ENCODE assay signal across 10 mouse cellular contexts in the genomic region with DNA sequence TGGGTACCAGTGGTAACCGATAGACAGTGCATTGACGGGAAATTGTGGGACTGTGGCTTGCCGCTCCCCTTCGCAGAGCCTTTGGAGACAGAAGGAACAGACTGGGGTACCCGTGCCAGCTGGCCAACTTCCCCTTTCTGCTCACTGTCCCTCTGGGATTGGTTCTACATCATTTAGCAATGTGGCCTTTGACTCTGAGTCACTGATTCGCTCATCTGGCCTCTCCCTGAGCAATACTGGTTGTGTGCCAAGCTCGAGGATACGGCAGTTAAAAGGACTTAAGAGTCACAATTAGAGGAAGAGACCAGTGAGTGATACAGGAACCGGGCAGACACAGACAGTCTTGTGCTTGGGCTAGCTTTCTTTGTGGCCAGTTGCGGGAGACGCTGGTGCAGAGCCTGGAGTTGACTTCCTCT.
DNase-seq lines count a peak whose midpoint lies in the region; ATAC-seq lines count a peak whose summit lies in the region.
"Had no signal": no experiment of that assay in that cellular context is flagged by ENCODE, and none has a peak within 500 bp of the region (broad histone marks: within the 10 kb centered on the region; RNA-seq: fewer than 3 reads in every experiment).

No protein-coding gene starts in this region.

- peak; percentile 52 for ATAC-seq in megakaryocyte progenitor cell, adult 5-6 weeks (replicated peaks; ENCODE audit: poor library complexity)

- DNase-seq in cerebellum, postnatal 10 days: peak; percentile 86 to 90
- no peak for DNase-seq in cerebellum, adult 11 months
- peak; percentile 23 for DNase-seq in ovary, postnatal 14 days (ENCODE audit: low spot score)
- DNase-seq in ovary, postnatal 10 days (ENCODE audit: low spot score): no peak
- peak; percentile 53 to 60 for DNase-seq in heart, adult 9 months (ENCODE audit: low spot score in 2 of 2)
- no peak for DNase-seq in yolk sac, embryonic 10.5 days (ENCODE audit: low spot score)
- DNase-seq in thymus, postnatal 14 days: no peak
- DNase-seq: B cell, adult 2 months; thymus, adult 18-20 months had no signal

Comparison
In these comparisons a context has a peak if more than half of its experiments do, and no peak if none do; other contexts are left out.
1. DNase-seq: peak in cerebellum, postnatal 10 days (2 of 2), ovary, postnatal 14 days (single experiment) and heart, adult 9 months (2 of 2); none in cerebellum, adult 11 months (single experiment), ovary, postnatal 10 days (single experiment), yolk sac, embryonic 10.5 days (single experiment) and thymus, postnatal 14 days (single experiment).